Mouse (Mus musculus) retina, embryonic 14.5 days (tissue): ENCODE measurements around the gene Frmd5.

ENCODE experiments used
- DNase-seq: peaks from one replicate; pipeline ENCODE4 v3.0.0-alpha.2; 2015; ENCODE audit warnings: low spot score

Frmd5 gene

DNA sequence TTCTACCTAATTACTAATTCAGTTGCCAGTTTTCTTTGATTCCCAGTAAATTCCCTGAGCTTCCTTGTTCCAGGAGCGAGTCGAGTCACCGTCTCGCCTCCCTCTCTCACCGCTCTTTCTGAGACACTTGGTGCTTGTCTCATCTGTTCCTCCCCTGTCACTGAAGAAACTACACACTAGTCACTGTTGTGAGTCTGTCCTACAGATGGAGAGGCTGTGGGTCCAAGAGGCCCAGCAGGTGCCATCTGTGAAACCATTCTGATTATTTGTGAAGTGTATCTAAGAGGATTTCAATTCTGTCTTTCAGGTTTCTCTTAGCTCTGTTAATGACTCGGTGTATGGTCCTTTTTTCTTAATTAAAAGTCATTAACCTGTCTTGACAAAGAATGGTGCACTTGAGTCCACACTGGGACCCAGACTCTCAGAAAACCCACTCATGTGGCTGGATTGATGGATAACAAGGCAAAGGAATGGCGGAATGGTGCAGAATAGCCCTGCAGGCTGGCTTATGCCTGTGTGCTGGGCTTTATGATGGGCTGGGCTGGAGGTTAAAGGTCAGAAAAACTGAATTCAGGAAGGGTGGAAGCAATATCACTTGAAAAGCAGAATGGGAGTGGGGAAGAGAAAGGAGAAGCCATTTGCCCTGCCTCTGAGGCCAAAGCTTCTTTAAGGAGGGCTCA, 186.2 kb downstream of the Frmd5 start:
- no peak for DNase-seq

DNA sequence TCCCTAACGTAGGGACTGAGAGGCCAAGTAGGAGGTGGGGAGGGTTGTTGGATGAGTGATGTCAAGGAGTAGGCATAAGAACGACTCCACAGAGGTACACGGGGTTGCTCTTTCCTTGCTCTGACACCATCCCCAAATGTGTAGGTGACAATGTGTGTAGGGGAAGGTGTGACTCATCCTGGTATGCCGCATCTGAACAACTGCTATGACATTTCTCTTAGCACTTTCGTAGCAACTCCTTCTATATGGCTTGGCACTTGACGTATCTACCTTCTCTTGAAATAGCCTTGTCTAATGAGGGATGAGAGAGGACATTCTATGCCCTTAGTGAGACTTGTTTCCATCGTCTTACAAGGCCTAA, 191.7 kb downstream of the Frmd5 start:
- DNase-seq = no peak

DNA sequence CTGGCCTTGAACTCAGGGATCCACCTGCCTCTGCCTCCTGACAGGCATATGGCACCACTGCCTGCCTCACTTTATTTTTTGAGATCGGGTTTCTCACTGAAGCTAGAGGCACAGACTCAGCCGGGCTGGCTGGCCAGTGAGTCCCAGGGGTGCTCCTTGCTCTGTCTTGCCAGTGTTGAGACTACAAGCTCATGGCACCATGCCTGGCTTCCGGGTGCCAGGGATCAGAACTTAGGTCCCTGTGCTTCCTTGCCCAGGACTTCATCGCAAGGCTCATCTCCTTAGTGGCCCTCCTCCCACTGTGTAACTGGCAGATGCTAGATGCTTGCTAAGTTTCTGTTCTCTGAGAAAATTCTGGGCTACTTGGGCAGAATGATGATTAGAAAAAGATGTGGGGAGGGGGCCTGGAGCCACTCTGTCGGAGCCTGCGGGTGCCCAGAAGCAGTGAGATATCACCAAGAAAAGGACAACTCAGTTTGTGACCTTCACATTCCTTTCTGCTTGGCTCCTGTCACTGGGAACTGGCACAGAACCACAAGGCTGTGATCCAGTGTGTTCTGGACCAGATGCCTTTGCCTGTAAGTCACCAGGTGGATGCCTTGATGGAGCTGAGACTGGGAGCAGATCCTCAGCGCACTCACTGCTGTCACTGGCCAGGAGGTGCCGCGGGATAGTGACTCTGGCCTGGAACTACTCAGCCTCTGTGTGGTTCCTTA, 192.2 kb downstream of the Frmd5 start:
- DNase-seq = no peak

DNA sequence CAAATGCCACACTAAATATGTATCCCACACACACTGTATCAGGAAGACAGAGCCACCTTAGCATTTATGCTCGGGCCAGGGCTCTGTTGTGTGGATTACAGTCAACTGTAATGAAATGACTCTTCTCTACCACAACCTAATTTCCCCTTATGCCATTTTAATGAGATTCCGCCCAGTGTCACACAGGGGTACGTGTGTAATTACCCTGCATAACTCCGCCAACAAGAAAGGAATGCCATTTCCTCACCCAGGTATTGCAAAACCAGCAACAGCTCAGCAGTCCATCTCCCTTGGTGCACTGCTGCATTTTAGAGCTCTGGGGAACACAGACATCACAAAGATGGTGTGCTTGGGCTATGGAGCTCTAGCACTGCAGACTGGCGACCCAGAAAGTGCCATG, 194.8 kb downstream of the Frmd5 start:
- DNase-seq = no peak

DNA sequence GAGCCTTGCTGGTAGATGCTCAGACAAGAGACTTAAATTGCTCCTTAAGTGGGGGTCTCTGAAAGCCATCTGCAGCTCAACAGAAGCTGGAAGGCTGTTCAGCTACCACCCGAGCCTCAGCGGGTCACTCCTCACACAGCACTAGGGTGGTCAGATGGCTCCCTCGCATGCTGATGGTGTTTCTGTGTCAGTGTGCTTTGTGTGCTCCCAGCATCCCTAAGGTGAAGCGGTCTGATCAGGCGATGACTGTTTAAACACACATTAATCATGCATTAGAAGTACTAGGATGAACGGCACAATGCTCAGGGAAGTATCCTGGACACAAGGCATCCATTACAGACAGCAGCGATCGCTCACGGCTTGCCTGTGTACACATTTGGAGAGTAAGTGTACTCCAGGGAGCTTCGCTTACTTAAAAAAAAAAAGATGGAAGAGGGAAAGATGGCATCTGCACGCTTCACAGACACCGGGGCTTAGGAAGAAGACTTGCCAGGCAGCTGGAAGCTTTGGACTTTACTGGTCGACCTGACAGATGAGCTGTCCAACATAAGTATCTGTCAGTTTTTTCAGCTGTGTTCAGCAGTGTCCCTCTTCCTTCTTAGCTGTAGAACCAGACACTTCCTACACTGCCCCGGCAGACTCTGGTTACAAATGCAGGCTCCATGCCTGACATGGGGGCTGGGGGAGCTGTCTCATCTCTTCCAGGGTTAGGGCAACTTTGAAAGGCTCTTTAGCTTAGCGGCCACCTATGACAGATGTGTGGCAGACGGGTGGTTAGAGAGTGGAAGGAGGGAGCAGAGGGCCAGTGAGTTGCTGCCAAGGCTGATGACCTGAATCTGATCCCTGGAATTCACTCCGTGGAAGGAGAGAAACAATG, 196.6 kb downstream of the Frmd5 start:
- DNase-seq = peak; percentile 55

DNA sequence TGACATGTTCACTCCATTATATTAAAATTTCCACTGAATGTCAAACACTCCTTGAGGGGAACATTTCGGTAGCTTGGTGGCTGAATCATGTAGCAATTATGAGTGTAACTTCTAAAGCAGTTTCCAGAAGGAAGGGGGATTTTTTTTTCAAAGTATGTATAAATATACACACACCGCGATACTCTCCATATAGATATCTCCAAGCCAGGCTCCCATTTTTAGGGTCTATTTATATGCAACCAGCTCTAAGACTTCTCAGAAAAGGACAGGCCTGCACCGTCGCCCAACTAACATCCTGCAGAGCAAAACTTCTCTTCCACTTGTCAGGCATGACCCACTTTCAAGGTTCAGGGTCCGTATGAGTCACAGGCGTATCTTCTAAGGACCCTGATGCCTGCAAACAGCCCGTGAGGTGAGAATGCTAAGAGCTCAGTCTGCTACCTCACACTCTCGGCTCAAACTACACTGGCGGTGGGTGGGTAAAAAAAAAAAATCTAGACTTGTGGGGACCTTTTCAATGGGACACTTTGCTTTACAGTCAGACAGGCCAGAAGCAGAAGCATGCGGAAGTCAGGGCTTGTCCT, 197.7 kb downstream of the Frmd5 start:
- DNase-seq = no peak

DNA sequence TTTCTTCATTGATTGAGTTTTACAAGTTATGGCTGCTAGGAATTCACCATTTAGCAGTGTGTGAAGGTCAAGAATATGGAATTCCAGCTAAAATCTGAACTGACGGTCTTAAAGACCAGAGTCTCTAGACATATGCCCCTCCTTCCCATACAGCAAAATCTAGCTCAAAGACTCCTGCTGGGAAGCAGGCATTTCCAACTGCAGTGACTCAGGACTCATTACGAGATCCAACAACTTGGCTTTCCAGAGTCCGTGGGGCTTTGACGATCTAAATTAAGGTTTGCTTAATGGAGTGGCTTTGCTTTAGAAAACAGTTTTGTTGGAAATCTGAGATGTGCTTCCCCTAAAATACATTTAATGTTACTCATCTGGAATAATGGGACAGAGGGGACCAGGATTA, 204.5 kb downstream of the Frmd5 start:
- peak; percentile 61 for DNase-seq

DNA sequence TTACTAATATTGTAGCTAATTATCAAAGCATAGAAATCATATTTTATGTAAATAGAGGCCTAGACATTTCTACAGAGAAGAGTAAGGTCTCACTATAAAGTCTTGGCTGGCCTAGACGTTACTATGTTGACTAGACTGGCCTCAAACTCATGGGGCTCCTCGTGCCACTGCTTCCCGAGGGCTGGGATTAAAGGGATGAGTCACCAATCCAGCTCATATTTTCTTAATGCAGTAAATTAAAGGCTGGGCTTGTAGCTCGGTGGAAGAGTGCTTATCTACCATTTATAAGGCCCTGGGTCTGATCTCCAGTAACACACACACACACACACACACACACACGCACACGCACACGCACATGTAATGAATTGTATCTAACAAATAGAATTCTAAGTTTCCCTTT, 205.3 kb downstream of the Frmd5 start:
- DNase-seq = no peak

DNA sequence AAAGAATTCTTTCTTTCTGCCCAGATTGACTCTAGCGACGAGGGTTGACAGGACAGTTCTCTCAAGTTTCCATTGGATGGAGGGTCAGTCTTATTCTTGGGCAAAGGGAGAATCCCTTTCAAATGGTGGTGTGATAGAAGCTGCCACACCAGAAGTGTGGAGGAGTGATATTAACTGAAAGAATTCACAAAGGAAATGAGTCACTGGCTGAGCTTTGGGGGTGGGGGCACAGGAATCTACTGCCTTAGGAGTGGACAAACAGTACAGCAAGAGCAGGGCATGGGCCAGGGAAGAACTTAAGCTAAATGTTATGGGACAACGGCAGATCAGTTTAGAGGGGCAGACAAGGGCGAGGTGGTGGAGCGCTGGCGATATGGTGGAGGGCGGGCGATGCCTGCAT, 206.2 kb downstream of the Frmd5 start:
- DNase-seq = no peak

DNA sequence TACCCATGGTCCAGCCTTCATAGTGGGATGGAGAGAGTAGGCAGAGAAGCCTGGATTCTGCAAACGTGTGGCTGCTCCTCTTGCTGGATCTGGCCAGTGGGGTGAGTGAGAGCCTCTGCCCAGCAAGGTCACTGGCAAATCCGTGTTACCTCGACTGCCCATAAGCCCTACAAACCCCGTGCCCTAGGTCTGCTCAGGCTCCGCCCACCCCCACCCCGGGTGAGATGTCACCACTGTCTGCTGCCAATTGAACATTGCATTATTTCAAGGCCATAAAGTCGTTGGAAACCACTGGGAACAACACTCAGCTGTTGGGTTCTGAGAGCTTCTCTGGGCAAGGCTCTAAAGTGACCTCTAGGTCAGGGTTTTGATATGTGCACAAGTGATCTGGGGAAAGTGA, 208.6 kb downstream of the Frmd5 start:
- no peak for DNase-seq

DNA sequence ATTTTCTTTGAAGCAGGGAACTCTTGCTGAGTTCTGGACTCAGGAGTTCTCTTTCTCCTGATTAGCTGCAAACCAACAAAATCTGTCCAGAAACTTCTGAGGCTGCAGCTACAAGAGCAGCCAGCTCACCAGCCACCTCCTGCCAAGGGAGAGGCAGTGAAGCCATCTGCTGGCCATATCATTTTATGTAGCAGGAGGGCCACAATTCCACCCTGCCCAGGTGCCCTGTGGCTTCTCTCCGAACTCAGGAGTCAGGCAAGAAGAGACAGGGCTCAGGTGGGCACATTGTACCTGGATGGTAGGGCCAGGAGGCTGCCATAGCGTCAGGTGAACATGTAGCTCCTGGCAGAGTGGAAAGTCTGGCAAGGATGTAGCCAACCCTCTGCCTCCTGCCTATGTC, 210.3 kb downstream of the Frmd5 start:
- no peak for DNase-seq

DNA sequence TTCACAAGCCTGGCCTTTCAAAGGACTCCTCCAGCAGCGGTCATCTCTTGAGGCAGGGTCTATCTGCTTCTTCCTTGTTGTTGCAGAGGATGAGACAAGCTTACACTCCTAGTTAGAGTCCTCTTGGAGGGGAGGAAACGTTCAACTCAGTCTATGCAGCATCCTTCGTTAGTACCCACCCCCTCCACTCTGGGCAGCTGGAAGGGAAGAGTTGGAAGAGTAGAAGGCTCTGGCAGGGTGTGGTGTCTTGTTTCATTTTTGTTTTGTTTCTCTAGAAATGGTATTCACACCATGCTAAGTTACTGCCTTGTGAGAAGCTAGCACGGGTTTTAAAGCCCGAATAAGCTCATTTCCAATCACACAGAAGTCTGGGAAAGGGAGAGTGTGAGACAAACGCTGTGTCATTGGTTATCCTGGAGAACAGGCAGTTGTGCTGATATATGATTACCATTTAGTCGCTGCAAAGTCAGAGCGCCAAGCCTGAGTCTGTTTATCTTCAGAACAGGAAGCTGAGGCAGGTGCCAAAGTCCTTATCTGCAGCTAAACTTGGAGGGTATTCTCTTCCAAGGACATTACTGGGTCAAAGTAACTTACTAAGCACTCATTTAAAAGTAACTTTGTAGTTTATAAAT, 212.1 kb downstream of the Frmd5 start:
- DNase-seq = no peak

DNA sequence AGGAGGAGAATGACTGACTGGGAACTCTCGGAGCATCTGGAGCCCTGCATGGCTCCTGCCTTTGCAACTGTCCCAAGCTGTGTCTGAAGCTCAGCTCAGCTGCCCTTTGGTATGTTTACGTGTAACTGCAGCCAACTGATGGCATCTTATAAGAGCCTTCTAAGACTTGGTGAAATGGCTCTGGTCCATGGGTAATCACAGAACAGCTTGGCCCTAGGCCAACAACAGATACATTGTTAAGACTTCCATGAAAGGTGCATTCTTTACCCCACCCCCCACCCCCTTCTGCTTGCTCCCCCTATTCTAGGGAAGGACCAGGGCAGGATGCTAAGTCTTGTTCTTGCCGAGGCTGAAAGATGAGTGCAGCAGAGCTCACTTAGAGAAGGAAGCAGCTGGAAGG, 212.8 kb downstream of the Frmd5 start:
- DNase-seq = no peak

DNA sequence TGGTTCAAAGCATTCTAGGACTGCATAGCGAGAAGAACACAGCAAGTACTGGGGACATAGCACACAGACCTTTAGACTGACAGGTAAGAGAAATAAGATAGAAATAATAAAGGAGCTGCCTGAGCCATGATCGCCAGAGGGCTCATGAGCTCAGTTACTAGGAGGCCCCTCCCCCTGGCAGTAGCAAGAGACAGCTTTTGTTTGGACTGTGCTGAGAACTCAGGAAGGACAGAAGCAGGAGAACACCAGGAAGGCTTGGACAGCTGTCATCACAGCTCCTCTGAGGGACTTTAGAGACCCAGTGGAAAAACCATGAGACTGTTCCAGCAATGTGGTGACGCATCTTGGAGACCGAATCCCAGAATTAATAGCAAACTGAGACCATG, 218.6 kb downstream of the Frmd5 start:
- peak; percentile 52 for DNase-seq

DNA sequence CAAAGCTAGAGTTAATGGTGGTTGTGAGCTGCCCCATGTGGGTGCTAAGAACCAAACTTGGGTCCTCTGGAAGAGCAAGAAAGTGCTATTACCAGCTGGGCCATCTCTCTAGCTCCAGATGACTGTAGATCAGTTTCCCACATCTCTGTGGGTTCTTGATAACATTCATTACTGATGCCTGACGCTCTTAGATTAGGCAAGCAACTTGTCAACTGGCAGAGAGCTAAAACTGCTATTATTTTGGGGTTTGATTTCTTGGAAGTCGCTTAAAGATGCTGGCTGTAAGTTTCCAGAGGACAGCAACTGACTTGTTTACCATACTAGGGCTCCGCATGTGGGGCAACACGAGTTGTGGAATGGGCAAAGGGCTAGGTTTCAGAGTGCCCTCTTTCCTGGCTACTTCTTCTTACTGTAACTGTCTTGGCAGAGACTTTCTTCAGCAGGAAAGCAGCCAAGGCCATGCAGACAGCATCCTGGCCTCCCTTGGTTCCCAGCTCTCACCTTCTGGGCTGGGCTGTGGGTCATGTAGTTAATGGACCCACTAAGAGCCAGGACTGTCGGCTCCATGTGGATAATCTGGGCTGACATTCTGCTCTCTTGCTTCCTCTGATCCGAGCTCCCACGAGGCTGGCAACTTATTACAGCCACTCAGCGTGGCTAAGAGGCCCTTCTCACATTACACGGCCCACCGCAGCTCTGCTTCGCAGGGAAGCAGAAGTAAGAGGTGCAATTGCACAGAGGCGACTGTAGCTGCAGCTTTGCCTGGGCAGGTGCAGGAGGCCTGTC, 219.2 kb downstream of the Frmd5 start:
- DNase-seq = peak; percentile 66

DNA sequence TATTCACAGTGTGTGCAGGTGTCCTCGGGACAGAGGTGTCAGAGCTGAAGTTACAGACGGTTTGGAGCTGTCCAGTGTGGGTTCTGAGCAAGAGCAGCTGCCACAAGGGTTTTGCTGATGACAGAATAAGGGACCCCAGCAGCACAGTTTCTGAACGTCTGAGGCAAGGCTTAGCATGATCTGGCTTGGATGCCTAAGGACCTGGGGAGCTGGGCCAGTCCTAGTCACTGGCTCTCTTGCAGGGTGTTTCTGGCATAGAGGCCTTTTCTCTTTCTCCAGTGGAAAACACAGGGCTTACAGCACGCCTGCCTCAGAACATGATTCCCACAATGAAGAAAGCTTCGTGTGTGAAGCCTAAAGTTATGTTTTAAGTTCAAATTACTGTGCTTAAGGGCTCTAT, 222.2 kb downstream of the Frmd5 start:
- no peak for DNase-seq

DNA sequence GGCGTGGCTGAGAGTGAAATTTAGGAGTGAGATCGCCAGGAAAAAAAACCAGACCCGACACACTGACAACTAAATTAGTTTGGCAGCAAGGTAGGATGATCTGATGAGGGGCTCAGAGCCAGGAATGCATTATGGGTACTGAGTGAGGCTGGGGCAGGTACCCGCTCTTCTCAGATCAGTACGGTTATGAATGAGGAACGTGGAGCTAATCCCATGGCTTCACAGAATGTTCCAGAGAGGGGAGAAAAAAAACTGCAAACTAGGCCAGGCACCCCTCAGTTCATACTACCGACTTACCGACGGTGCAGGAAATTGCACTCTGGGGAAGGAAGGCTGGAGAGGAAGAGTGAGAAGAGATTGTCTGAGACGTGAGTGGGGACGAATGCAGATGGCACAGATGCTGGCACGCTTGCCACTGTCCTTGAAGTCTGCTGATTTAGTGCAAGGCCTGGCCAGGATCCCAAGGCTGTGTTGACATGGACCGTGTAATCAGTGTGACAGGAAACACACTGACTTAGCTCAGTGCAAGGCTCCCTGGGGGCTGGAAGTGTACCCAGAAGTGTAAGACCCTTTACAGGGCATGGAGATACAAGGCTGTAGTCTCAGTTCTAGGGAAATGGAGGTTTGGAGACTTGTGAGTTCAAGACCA, 223.3 kb downstream of the Frmd5 start:
- peak; percentile 51 for DNase-seq

DNA sequence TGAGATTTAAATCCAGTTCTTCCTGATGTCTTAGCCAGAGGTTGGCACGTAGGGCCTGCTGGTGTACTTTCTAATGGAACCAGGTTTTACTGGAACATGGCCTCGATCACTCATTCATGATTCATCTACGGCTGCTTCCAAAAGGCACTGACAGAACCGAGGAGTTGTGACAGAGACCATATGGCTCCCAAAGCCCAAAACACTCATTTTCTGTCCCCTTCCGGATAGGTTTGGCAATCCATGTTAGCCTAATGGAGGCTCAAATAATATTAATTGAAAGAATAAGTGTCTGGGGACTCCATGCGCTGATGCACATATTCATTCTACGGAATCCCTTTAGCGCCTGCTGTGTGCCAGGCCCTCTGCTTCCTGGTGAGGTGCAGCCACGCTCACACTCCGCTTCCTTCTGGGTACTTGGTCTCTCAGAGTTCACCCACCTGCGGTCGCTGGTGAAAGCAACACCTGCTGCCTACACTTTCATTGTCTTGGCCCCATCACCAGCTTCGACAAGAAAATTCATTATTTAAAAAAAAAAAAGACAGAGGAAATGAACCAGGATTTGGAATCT, 224.0 kb downstream of the Frmd5 start:
- no peak for DNase-seq

DNA sequence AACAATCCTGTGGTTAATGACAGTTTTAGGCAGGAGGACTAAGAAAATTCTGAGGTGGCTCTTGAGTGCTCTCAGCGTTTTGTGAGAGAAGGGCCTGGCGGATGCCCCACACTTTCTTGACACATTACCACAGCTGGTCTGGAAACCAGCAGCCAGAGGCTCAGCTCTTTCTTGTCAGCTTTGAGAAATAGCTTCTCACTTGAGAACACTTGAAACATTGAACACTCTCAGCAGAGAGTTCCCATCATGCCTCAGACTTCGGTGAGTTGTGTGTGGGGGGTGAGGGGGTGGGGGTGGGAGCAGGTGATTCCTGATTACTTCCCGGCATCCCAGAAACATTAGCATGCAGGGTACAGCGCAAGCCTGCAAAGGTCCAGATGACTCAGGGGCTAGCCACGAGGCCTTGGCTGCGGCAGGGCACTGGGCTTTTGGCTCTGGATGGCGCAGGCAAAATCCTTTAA, 231.1 kb downstream of the Frmd5 start:
- DNase-seq = no peak

DNA sequence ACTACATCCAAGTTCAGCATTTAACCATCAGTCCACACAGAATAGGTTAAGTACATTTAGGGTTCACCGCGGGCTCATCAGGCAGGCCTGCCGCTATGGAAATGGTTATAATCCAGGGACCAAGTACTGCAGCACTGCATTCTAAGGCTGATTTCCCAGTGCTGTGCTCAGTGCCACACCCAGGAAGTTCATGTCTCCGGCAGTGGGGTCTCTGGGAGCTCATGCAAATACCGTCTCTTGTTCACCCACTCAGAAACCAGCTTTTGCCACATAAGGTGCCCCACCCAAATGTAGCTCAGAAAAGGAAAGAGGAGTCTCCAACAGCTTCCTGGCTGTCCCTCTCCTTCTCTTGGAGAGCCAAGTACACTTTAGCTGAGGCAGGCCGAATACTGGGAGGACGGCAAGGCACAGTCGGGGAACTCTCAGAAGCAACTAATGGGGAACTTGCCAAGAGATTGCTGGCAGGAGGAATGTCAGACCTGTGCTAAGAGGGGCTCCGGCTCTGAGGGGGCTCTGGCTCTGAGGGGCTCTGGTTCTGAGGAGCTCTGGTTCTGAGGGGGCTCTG, 232.7 kb downstream of the Frmd5 start:
- DNase-seq = no peak
